Mouse (Mus musculus) liver, postnatal 0 days (tissue): ENCODE data around the gene Clec4f.

Experiments
- CTCF ChIP-seq: sonication (generic); IDR thresholded peaks from 2 replicates; pipeline ENCODE4 v1.5.1; 2016; ENCODE audit warnings: antibody characterized with exemption, low read depth
- EP300 ChIP-seq: IDR thresholded peaks from 2 replicates; pipeline ENCODE4 v1.6.1; 2016; ENCODE audit warnings: antibody characterized with exemption, low read depth, mild to moderate bottlenecking

DNA sequence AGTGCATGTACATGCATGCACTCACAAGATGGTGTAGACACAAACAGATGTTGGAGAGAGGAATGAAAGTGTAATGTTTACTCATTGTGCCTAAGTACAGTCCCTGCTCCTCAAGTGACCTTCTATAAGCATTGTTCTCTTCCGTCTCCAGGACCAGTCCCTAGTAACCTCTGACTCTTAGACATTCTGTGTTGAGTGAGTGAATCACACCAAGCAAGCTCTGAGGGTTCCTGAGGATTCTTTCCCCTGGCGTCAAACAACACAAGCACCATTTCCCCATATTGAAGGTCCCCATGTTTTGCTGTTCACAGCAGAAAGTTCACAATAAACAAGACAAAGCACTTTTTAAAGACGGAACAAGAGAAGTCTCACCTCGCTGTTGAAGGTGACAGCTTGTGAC is 24.2 kb downstream of the Clec4f start:
- no peak for TF ChIP-seq CTCF
- TF ChIP-seq EP300 = no peak
